Mouse (Mus musculus) thymus, adult 2 months (tissue): ENCODE data around the gene Rpusd3. TPM values are rescaled to one million over a fixed set of nuclear protein-coding genes. Genes with fewer than 3 reads are reported as not detected.

Experiments used
- DNase-seq: peaks from one replicate; pipeline ENCODE4 v3.0.0; 2021
- H3K27ac ChIP-seq: fragments of 200-500 bp; 2 replicates; pipeline ENCODE4 v1.5.1; 2012; ENCODE audit warnings: low read length, control low read depth; ENCODE audit not compliant: control insufficient read depth, insufficient read depth
- H3K27me3 ChIP-seq: fragments of 200-500 bp; 2 replicates; pipeline ENCODE4 v1.6.1; 2012; ENCODE audit warnings: mild to moderate bottlenecking, low read length, moderate library complexity, mixed read lengths; ENCODE audit not compliant: control insufficient read depth, insufficient read depth
- H3K36me3 ChIP-seq: fragments of 200-500 bp; 2 replicates; pipeline ENCODE4 v1.6.1; 2012; ENCODE audit warnings: mild to moderate bottlenecking, low read length, moderate library complexity; ENCODE audit not compliant: control insufficient read depth, insufficient read depth
- H3K4me1 ChIP-seq: fragments of 200-500 bp; replicated peaks from 2 replicates; pipeline ENCODE4 v1.6.1; 2012; ENCODE audit warnings: low read length; ENCODE audit not compliant: control insufficient read depth, insufficient read depth
- H3K4me3 ChIP-seq: fragments of 200-500 bp; 2 replicates; pipeline ENCODE4 v1.5.1; 2012; ENCODE audit warnings: mild to moderate bottlenecking, low read length, control low read depth, moderate library complexity; ENCODE audit not compliant: control insufficient read depth, insufficient read depth
- CTCF ChIP-seq: fragments of 200-500 bp; IDR thresholded peaks from 2 replicates; pipeline ENCODE4 v1.5.1; 2012; ENCODE audit warnings: mild to moderate bottlenecking, control low read depth, low read length, moderate library complexity, borderline replicate concordance; ENCODE audit not compliant: control insufficient read depth, poor library complexity, insufficient read depth; ENCODE audit errors: extremely low read depth
- POLR2A ChIP-seq: fragments of 200-500 bp; IDR thresholded peaks from 2 replicates; pipeline ENCODE4 v1.6.1; 2012; ENCODE audit warnings: mild to moderate bottlenecking, low read length, control low read depth, moderate library complexity; ENCODE audit not compliant: control insufficient read depth, poor library complexity, insufficient read depth; ENCODE audit errors: extremely low read depth
- WGBS: fragments of 180-500 bp; shearing (Covaris S2); methylation state at CpG from one replicate; pipeline ENCODE4 v1.1.7; 2018; 5-methylcytosine and 5-hydroxymethylcytosine counted together
- polyA plus RNA-seq: library from polyadenylated mRNA; depleted of rRNA; stranded (reverse); fragments of >200 nt; gene quantifications from 2 replicates; pipeline ENCODE4 v1.2.3, GENCODE M21; 2012

Gene Rpusd3
- polyA plus RNA-seq, 1 experiment, result 94.5 TPM

GRCm38 (mm10) chr6:113392387-113393071 lies 26.6 kb downstream of the Rpusd3 start:
- Histone ChIP-seq H3K36me3 (peaks cover 37% of the 10 kb centered on the region), H3K27ac (no peak overlapping the region), H3K4me3 (no peak overlapping the region), H3K27me3 (no peaks in the 10 kb centered on the region), H3K4me1 (no peaks in the 10 kb centered on the region; the same call in 1 of the 2 replicates)
- no peak for DNase-seq
- TF ChIP-seq POLR2A (no peak), CTCF (no peak)
- 17% methylated on average over 51 of the region's 51 CpGs for WGBS

- TF ChIP-seq CTCF, result no peak
- no peak for TF ChIP-seq POLR2A
- DNase-seq, result no peak
- 36% methylated on average over 10 of the region's 10 CpGs for WGBS
- H3K36me3 ChIP-seq, result peaks cover 42% of the 10 kb centered on the region
- no peak overlapping the region for H3K27ac ChIP-seq
- H3K4me1 ChIP-seq, result no peaks in the 10 kb centered on the region; the same call in 1 of the 2 replicates
- H3K4me3 ChIP-seq, result no peak overlapping the region
- no peaks in the 10 kb centered on the region for H3K27me3 ChIP-seq
Measured at GRCm38 (mm10) chr6:113392015-113392386, 27.1 kb downstream of the Rpusd3 start.

DNA sequence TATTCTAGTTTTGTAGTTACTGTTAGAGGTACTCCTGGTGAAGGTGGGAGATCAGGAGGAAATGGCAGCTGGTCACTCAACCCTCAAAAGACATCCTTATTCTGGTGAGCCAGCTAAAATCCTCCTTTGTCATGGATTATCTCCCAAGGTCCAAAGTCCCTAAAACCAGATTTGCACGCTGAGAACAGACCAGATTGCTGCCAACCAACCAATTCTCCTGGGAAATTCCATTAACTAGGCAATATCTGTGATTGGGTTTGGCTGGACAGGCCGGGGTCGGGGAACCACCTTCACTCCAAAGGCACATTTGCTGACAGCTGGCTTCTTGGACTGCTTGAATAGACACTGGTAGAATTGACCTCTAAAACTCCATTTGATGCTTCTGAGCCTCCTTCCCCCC lies 28.4 kb downstream of the Rpusd3 start:
- peaks cover 55% of the 10 kb centered on the region for H3K36me3 ChIP-seq
- H3K27ac ChIP-seq, result no peak overlapping the region
- DNase-seq, result no peak
- no peaks in the 10 kb centered on the region; the same call in 1 of the 2 replicates for H3K4me1 ChIP-seq
- TF ChIP-seq POLR2A (no peak), CTCF (no peak)
- H3K27me3 ChIP-seq, result no peaks in the 10 kb centered on the region
- H3K4me3 ChIP-seq, result no peak overlapping the region
- 96% methylated on average over 3 of the region's 3 CpGs for WGBS

DNA sequence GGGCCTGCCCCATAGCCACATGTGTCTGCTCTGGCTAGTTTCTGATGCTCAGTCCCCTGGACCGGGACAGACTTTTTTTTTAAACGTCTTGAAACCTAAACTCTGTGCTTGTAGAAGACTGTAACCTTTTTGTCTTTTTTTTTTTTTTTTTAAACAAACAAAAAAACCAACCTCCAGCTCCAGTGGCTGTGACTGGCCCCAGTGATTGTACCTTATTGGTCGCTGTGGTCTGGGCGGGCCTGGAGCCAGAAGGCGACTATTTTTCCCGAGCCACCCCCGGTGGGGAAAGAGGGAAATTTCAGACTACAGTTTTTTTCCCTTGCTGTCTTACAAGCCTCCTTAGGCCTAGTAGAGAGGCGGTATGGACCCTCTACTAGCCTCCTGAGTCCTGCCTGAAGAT lies 30.2 kb downstream of the Rpusd3 start, which contains the start of gene Ttll3:
Gene Ttll3, plus strand, starts transcription at position 301 of the 400 bp plus-strand sequence.
- no peaks in the 10 kb centered on the region for H3K27me3 ChIP-seq
- H3K4me1 ChIP-seq, result no peaks in the 10 kb centered on the region; the same call in 1 of the 2 replicates
- H3K36me3 ChIP-seq, result peaks cover 72% of the 10 kb centered on the region
- WGBS, result 93% methylated on average over 8 of the region's 8 CpGs
- H3K27ac ChIP-seq, result no peak within 1 kb of the TSS
- DNase-seq, result no peak
- H3K4me3 ChIP-seq, result no peak within 1 kb of the TSS
- TF ChIP-seq CTCF, result no peak
- no peak for TF ChIP-seq POLR2A

GRCm38 (mm10) chr6:113386025-113386424 lies 33.1 kb downstream of the Rpusd3 start:
- H3K36me3 ChIP-seq, result peaks cover 99% of the 10 kb centered on the region
- no peak for DNase-seq
- H3K4me1 ChIP-seq, result no peaks in the 10 kb centered on the region
- no peak overlapping the region for H3K27ac ChIP-seq
- no peak overlapping the region for H3K4me3 ChIP-seq
- H3K27me3 ChIP-seq, result no peaks in the 10 kb centered on the region
- WGBS, result 71% methylated on average over 3 of the region's 3 CpGs
- TF ChIP-seq POLR2A, result no peak
- no peak for TF ChIP-seq CTCF

GRCm38 (mm10) chr6:113385160-113385714 lies 33.9 kb downstream of the Rpusd3 start:
- no peak for TF ChIP-seq CTCF
- TF ChIP-seq POLR2A, result no peak
- Histone ChIP-seq H3K36me3 (peaks cover 98% of the 10 kb centered on the region), H3K4me1 (no peaks in the 10 kb centered on the region), H3K27ac (no peak overlapping the region), H3K4me3 (no peak overlapping the region), H3K27me3 (no peaks in the 10 kb centered on the region)
- 96% methylated on average over 11 of the region's 11 CpGs for WGBS
- no peak for DNase-seq
